Mouse (Mus musculus): Measurements from ENCODE around the gene Ppp2r5a. TPM values are rescaled to one million over a fixed set of nuclear protein-coding genes. Genes with fewer than 3 reads are reported as not detected.

The Ppp2r5a gene
- polyA plus RNA-seq, 1 experiment = 46.6 TPM

GRCm38 (mm10) chr1:191334500-191334899 is 68.6 kb downstream of the Ppp2r5a start:
- 85% methylated on average over 5 of the region's 5 CpGs for WGBS
- Histone ChIP-seq H3K27me3 (ENCODE audit: control insufficient read depth, insufficient read depth, low read length) (no peaks in the 10 kb centered on the region), H3K4me3 (ENCODE audit: low read depth, low read length) (no peak overlapping the region), H3K36me3 (ENCODE audit: control insufficient read depth, insufficient read depth, low read length) (peaks cover 6% of the 10 kb centered on the region; the same call in 1 of the 2 replicates), H3K27ac (ENCODE audit: insufficient read depth, low read depth, low read length) (no peak overlapping the region), H3K4me1 (ENCODE audit: control insufficient read depth, insufficient read depth, insufficient read length, low read length) (no peaks in the 10 kb centered on the region)
- TF ChIP-seq POLR2A (IDR thresholded peaks at IDR 0.05; ENCODE audit: low read depth, low read length) (no peak), CTCF (IDR thresholded peaks at IDR 0.05; ENCODE audit: extremely low read depth, insufficient read length, insufficient replicate concordance, low read depth, low read length) (no peak)

GRCm38 (mm10) chr1:191330356-191330755 is 72.7 kb downstream of the Ppp2r5a start:
- Histone ChIP-seq H3K36me3 (ENCODE audit: control insufficient read depth, insufficient read depth, low read length) (no peaks in the 10 kb centered on the region), H3K4me1 (ENCODE audit: control insufficient read depth, insufficient read depth, insufficient read length, low read length) (peaks cover 20% of the 10 kb centered on the region; the same call in 1 of the 2 replicates), H3K27me3 (ENCODE audit: control insufficient read depth, insufficient read depth, low read length) (no peaks in the 10 kb centered on the region), H3K4me3 (ENCODE audit: low read depth, low read length) (no peak overlapping the region), H3K27ac (ENCODE audit: insufficient read depth, low read depth, low read length) (no peak overlapping the region)
- TF ChIP-seq POLR2A (IDR thresholded peaks at IDR 0.05; ENCODE audit: low read depth, low read length) (no peak), CTCF (IDR thresholded peaks at IDR 0.05; ENCODE audit: extremely low read depth, insufficient read length, insufficient replicate concordance, low read depth, low read length) (no peak)
- 96% methylated on average over 4 of the region's 4 CpGs for WGBS

GRCm38 (mm10) chr1:191328019-191328441 is 75.0 kb downstream of the Ppp2r5a start:
- TF ChIP-seq CTCF (IDR thresholded peaks at IDR 0.05; ENCODE audit: extremely low read depth, insufficient read length, insufficient replicate concordance, low read depth, low read length) (no peak), POLR2A (IDR thresholded peaks at IDR 0.05; ENCODE audit: low read depth, low read length) (no peak)
- Histone ChIP-seq H3K27me3 (ENCODE audit: control insufficient read depth, insufficient read depth, low read length) (no peaks in the 10 kb centered on the region), H3K36me3 (ENCODE audit: control insufficient read depth, insufficient read depth, low read length) (no peaks in the 10 kb centered on the region), H3K27ac (ENCODE audit: insufficient read depth, low read depth, low read length) (peak overlapping the region; percentile 46; the same call in 1 of the 2 replicates), H3K4me1 (ENCODE audit: control insufficient read depth, insufficient read depth, insufficient read length, low read length) (peaks cover 20% of the 10 kb centered on the region; the same call in 1 of the 2 replicates), H3K4me3 (ENCODE audit: low read depth, low read length) (no peak overlapping the region)
- WGBS = 26% methylated on average over 8 of the region's 8 CpGs

GRCm38 (mm10) chr1:191327258-191327657 is 75.8 kb downstream of the Ppp2r5a start:
- H3K4me1 ChIP-seq (ENCODE audit: control insufficient read depth, insufficient read depth, insufficient read length, low read length) = peaks cover 20% of the 10 kb centered on the region; the same call in 1 of the 2 replicates
- H3K36me3 ChIP-seq (ENCODE audit: control insufficient read depth, insufficient read depth, low read length) = no peaks in the 10 kb centered on the region
- no peak overlapping the region for H3K4me3 ChIP-seq (ENCODE audit: low read depth, low read length)
- 44% methylated on average over 8 of the region's 8 CpGs for WGBS
- no peaks in the 10 kb centered on the region for H3K27me3 ChIP-seq (ENCODE audit: control insufficient read depth, insufficient read depth, low read length)
- TF ChIP-seq CTCF (IDR thresholded peaks at IDR 0.05; ENCODE audit: extremely low read depth, insufficient read length, insufficient replicate concordance, low read depth, low read length) (no peak), POLR2A (IDR thresholded peaks at IDR 0.05; ENCODE audit: low read depth, low read length) (no peak)
- no peak overlapping the region for H3K27ac ChIP-seq (ENCODE audit: insufficient read depth, low read depth, low read length)

GRCm38 (mm10) chr1:191326233-191326882 is 76.7 kb downstream of the Ppp2r5a start:
- Histone ChIP-seq H3K4me3 (ENCODE audit: low read depth, low read length) (peak overlapping the region; percentile 81), H3K4me1 (ENCODE audit: control insufficient read depth, insufficient read depth, insufficient read length, low read length) (peaks cover 20% of the 10 kb centered on the region; the same call in 1 of the 2 replicates), H3K27ac (ENCODE audit: insufficient read depth, low read depth, low read length) (no peak overlapping the region), H3K27me3 (ENCODE audit: control insufficient read depth, insufficient read depth, low read length) (no peaks in the 10 kb centered on the region), H3K36me3 (ENCODE audit: control insufficient read depth, insufficient read depth, low read length) (no peaks in the 10 kb centered on the region)
- TF ChIP-seq POLR2A (IDR thresholded peaks at IDR 0.05; ENCODE audit: low read depth, low read length) (no peak), CTCF (IDR thresholded peaks at IDR 0.05; ENCODE audit: extremely low read depth, insufficient read length, insufficient replicate concordance, low read depth, low read length) (no peak)
- WGBS = under 1% methylated on average over 35 of the region's 35 CpGs

GRCm38 (mm10) chr1:191325726-191326232 is 77.3 kb downstream of the Ppp2r5a start, which contains the start of gene Tmem206:
Gene Tmem206, plus strand, starts transcription at chr1:191325912.
- Histone ChIP-seq H3K4me3 (ENCODE audit: low read depth, low read length) (peak within 1 kb of the TSS; percentile 81), H3K27ac (ENCODE audit: insufficient read depth, low read depth, low read length) (no peak within 1 kb of the TSS), H3K36me3 (ENCODE audit: control insufficient read depth, insufficient read depth, low read length) (no peaks in the 10 kb centered on the region), H3K4me1 (ENCODE audit: control insufficient read depth, insufficient read depth, insufficient read length, low read length) (peaks cover 20% of the 10 kb centered on the region; the same call in 1 of the 2 replicates), H3K27me3 (ENCODE audit: control insufficient read depth, insufficient read depth, low read length) (no peaks in the 10 kb centered on the region)
- no peak for TF ChIP-seq CTCF (IDR thresholded peaks at IDR 0.05; ENCODE audit: extremely low read depth, insufficient read length, insufficient replicate concordance, low read depth, low read length)
- peak; percentile 85 for TF ChIP-seq POLR2A (IDR thresholded peaks at IDR 0.05; ENCODE audit: low read depth, low read length)
- WGBS = under 1% methylated on average over 42 of the region's 42 CpGs
